Mouse (Mus musculus) liver, postnatal 0 days (tissue): ENCODE results near the gene Mrgprf.

Experiments
- CTCF ChIP-seq: sonication (generic); IDR thresholded peaks from 2 replicates; pipeline ENCODE4 v1.5.1; 2016; ENCODE audit warnings: antibody characterized with exemption, low read depth
- EP300 ChIP-seq: IDR thresholded peaks from 2 replicates; pipeline ENCODE4 v1.6.1; 2016; ENCODE audit warnings: antibody characterized with exemption, low read depth, mild to moderate bottlenecking

GRCm38 (mm10) chr7:145287410-145287809 lies 13.2 kb upstream of the Mrgprf start:
- TF ChIP-seq CTCF (no peak), EP300 (no peak)
